Mouse (Mus musculus): Measurements from ENCODE around the gene Asic1. TPM values are rescaled to one million over a fixed set of nuclear protein-coding genes. Genes with fewer than 3 reads are reported as not detected.

Asic1 gene
- polyA plus RNA-seq (2014; fragmentation: Nextera tagmentation; extraction: Ambion mirVana), result 2.3 TPM in 2 replicates

- Histone ChIP-seq H3K9ac (ENCODE audit: low read depth, low read length) (peak within 1 kb of the TSS; percentile 3; the same call in 1 of the 2 replicates), H3K27ac (ENCODE audit: low read depth, low read length) (no peak within 1 kb of the TSS), H3K27me3 (replicated peaks; ENCODE audit: control insufficient read depth, insufficient read depth, low read length) (peaks cover 90% of the 10 kb centered on the region), H3K4me3 (ENCODE audit: low read depth, low read length) (peak within 1 kb of the TSS; percentile 48), H3K36me3 (ENCODE audit: control insufficient read depth, insufficient read depth, low read length) (no peaks in the 10 kb centered on the region), H3K4me1 (replicated peaks; ENCODE audit: control insufficient read depth, insufficient read depth, low read length) (peaks cover 10% of the 10 kb centered on the region), H3K4me2 (peak within 1 kb of the TSS; percentile 76), H3K9me3 (ENCODE audit: control insufficient read depth, low read length) (no peaks in the 10 kb centered on the region)
- DNase-seq (ENCODE audit: low spot score) (no peak), ATAC-seq (replicated peaks; ENCODE audit: low FRiP score) (no peak; the same call in 1 of the 2 replicates)
- WGBS, result 1% methylated on average over 73 of the region's 74 CpGs
Measured at GRCm38 (mm10) chr15:99670154-99670821, at the start of gene Asic1. Gene Asic1 (plus strand): TSS chr15:99670368.

GRCm38 (mm10) chr15:99622063-99622462 is 48.1 kb upstream of the Asic1 start:
- no peaks in the 10 kb centered on the region for H3K9me3 ChIP-seq (ENCODE audit: control insufficient read depth, low read length)
- no peaks in the 10 kb centered on the region for H3K4me1 ChIP-seq (replicated peaks; ENCODE audit: control insufficient read depth, insufficient read depth, low read length)
- no peak overlapping the region for H3K4me2 ChIP-seq
- no peak overlapping the region for H3K4me3 ChIP-seq (ENCODE audit: low read depth, low read length)
- DNase-seq (ENCODE audit: low spot score) (no peak), ATAC-seq (replicated peaks; ENCODE audit: low FRiP score) (no peak)
- H3K36me3 ChIP-seq (ENCODE audit: control insufficient read depth, insufficient read depth, low read length), result peaks cover 31% of the 10 kb centered on the region
- no peak overlapping the region for H3K27ac ChIP-seq (ENCODE audit: low read depth, low read length)
- H3K27me3 ChIP-seq (replicated peaks; ENCODE audit: control insufficient read depth, insufficient read depth, low read length), result no peaks in the 10 kb centered on the region
- 95% methylated on average over 11 of the region's 11 CpGs for WGBS
- H3K9ac ChIP-seq (ENCODE audit: low read depth, low read length), result no peak overlapping the region

GRCm38 (mm10) chr15:99631618-99632017 is 38.5 kb upstream of the Asic1 start:
- H3K27me3 ChIP-seq (replicated peaks; ENCODE audit: control insufficient read depth, insufficient read depth, low read length), result no peaks in the 10 kb centered on the region
- peaks cover 72% of the 10 kb centered on the region for H3K36me3 ChIP-seq (ENCODE audit: control insufficient read depth, insufficient read depth, low read length)
- no peak for ATAC-seq (replicated peaks; ENCODE audit: low FRiP score)
- H3K4me2 ChIP-seq, result no peak overlapping the region
- H3K27ac ChIP-seq (ENCODE audit: low read depth, low read length), result no peak overlapping the region
- no peaks in the 10 kb centered on the region for H3K4me1 ChIP-seq (replicated peaks; ENCODE audit: control insufficient read depth, insufficient read depth, low read length)
- H3K4me3 ChIP-seq (ENCODE audit: low read depth, low read length), result no peak overlapping the region
- no peak overlapping the region for H3K9ac ChIP-seq (ENCODE audit: low read depth, low read length)
- DNase-seq (ENCODE audit: low spot score), result no peak
- no peaks in the 10 kb centered on the region for H3K9me3 ChIP-seq (ENCODE audit: control insufficient read depth, low read length)

GRCm38 (mm10) chr15:99634702-99635101 is 35.5 kb upstream of the Asic1 start:
- no peak overlapping the region for H3K4me2 ChIP-seq
- H3K4me1 ChIP-seq (replicated peaks; ENCODE audit: control insufficient read depth, insufficient read depth, low read length), result no peaks in the 10 kb centered on the region

GRCm38 (mm10) chr15:99637405-99638123 is 32.6 kb upstream of the Asic1 start:
- H3K9me3 ChIP-seq (ENCODE audit: control insufficient read depth, low read length), result no peaks in the 10 kb centered on the region
- H3K27me3 ChIP-seq (replicated peaks; ENCODE audit: control insufficient read depth, insufficient read depth, low read length), result no peaks in the 10 kb centered on the region
- no peak for ATAC-seq (replicated peaks; ENCODE audit: low FRiP score)
- H3K4me3 ChIP-seq (ENCODE audit: low read depth, low read length), result no peak overlapping the region
- no peaks in the 10 kb centered on the region for H3K4me1 ChIP-seq (replicated peaks; ENCODE audit: control insufficient read depth, insufficient read depth, low read length)
- DNase-seq (ENCODE audit: low spot score), result no peak
- WGBS, result 87% methylated on average over 12 of the region's 12 CpGs
- peaks cover 49% of the 10 kb centered on the region for H3K36me3 ChIP-seq (ENCODE audit: control insufficient read depth, insufficient read depth, low read length)
- no peak overlapping the region for H3K9ac ChIP-seq (ENCODE audit: low read depth, low read length)
- H3K27ac ChIP-seq (ENCODE audit: low read depth, low read length), result no peak overlapping the region
- H3K4me2 ChIP-seq, result no peak overlapping the region

More at GRCm38 (mm10) chr15:99634702-99635101, 35.5 kb upstream of the Asic1 start:
- no peak overlapping the region for H3K9ac ChIP-seq (ENCODE audit: low read depth, low read length)
- H3K27me3 ChIP-seq (replicated peaks; ENCODE audit: control insufficient read depth, insufficient read depth, low read length), result no peaks in the 10 kb centered on the region
- H3K9me3 ChIP-seq (ENCODE audit: control insufficient read depth, low read length), result no peaks in the 10 kb centered on the region
- WGBS, result 87% methylated on average over 7 of the region's 7 CpGs
- peaks cover 66% of the 10 kb centered on the region for H3K36me3 ChIP-seq (ENCODE audit: control insufficient read depth, insufficient read depth, low read length)
- no peak for ATAC-seq (replicated peaks; ENCODE audit: low FRiP score)
- no peak overlapping the region for H3K27ac ChIP-seq (ENCODE audit: low read depth, low read length)
- no peak overlapping the region for H3K4me3 ChIP-seq (ENCODE audit: low read depth, low read length)
- no peak for DNase-seq (ENCODE audit: low spot score)

- H3K4me2 ChIP-seq, result no peak overlapping the region
- ATAC-seq (replicated peaks; ENCODE audit: low FRiP score) (no peak), DNase-seq (ENCODE audit: low spot score) (no peak)
- no peaks in the 10 kb centered on the region for H3K4me1 ChIP-seq (replicated peaks; ENCODE audit: control insufficient read depth, insufficient read depth, low read length)
- H3K9ac ChIP-seq (ENCODE audit: low read depth, low read length), result no peak overlapping the region
- no peak overlapping the region for H3K4me3 ChIP-seq (ENCODE audit: low read depth, low read length)
- H3K27ac ChIP-seq (ENCODE audit: low read depth, low read length), result no peak overlapping the region
- H3K9me3 ChIP-seq (ENCODE audit: control insufficient read depth, low read length), result no peaks in the 10 kb centered on the region
- WGBS, result 96% methylated on average over 5 of the region's 5 CpGs
- peaks cover 44% of the 10 kb centered on the region for H3K36me3 ChIP-seq (ENCODE audit: control insufficient read depth, insufficient read depth, low read length)
- H3K27me3 ChIP-seq (replicated peaks; ENCODE audit: control insufficient read depth, insufficient read depth, low read length), result no peaks in the 10 kb centered on the region
Measured at GRCm38 (mm10) chr15:99638124-99638485, 32.1 kb upstream of the Asic1 start.

- 78% methylated on average over 6 of the region's 6 CpGs for WGBS
Measured at GRCm38 (mm10) chr15:99642622-99643021, 27.5 kb upstream of the Asic1 start.

GRCm38 (mm10) chr15:99643832-99644231 is 26.3 kb upstream of the Asic1 start:
- peaks cover 7% of the 10 kb centered on the region; the same call in 1 of the 2 replicates for H3K36me3 ChIP-seq (ENCODE audit: control insufficient read depth, insufficient read depth, low read length)
- H3K4me3 ChIP-seq (ENCODE audit: low read depth, low read length), result no peak overlapping the region
- no peaks in the 10 kb centered on the region for H3K9me3 ChIP-seq (ENCODE audit: control insufficient read depth, low read length)

More at GRCm38 (mm10) chr15:99642622-99643021, 27.5 kb upstream of the Asic1 start:
- Histone ChIP-seq H3K27me3 (replicated peaks; ENCODE audit: control insufficient read depth, insufficient read depth, low read length) (no peaks in the 10 kb centered on the region), H3K4me3 (ENCODE audit: low read depth, low read length) (no peak overlapping the region), H3K4me2 (no peak overlapping the region), H3K36me3 (ENCODE audit: control insufficient read depth, insufficient read depth, low read length) (peaks cover 12% of the 10 kb centered on the region; the same call in 1 of the 2 replicates), H3K4me1 (replicated peaks; ENCODE audit: control insufficient read depth, insufficient read depth, low read length) (peaks cover 8% of the 10 kb centered on the region), H3K9ac (ENCODE audit: low read depth, low read length) (no peak overlapping the region), H3K27ac (ENCODE audit: low read depth, low read length) (no peak overlapping the region), H3K9me3 (ENCODE audit: control insufficient read depth, low read length) (no peaks in the 10 kb centered on the region)
- ATAC-seq (replicated peaks; ENCODE audit: low FRiP score) (no peak), DNase-seq (ENCODE audit: low spot score) (no peak)

More at GRCm38 (mm10) chr15:99643832-99644231, 26.3 kb upstream of the Asic1 start:
- H3K27me3 ChIP-seq (replicated peaks; ENCODE audit: control insufficient read depth, insufficient read depth, low read length), result no peaks in the 10 kb centered on the region
- no peak overlapping the region for H3K4me2 ChIP-seq
- 89% methylated on average over 10 of the region's 10 CpGs for WGBS
- no peak overlapping the region for H3K9ac ChIP-seq (ENCODE audit: low read depth, low read length)
- DNase-seq (ENCODE audit: low spot score) (no peak), ATAC-seq (replicated peaks; ENCODE audit: low FRiP score) (no peak)
- peaks cover 12% of the 10 kb centered on the region for H3K4me1 ChIP-seq (replicated peaks; ENCODE audit: control insufficient read depth, insufficient read depth, low read length)
- no peak overlapping the region for H3K27ac ChIP-seq (ENCODE audit: low read depth, low read length)
